Comparison of ENCODE assay signal across 20 mouse cellular contexts in genomic region chr4:125246171-125246570, GRCm38 (mm10).
DNase-seq lines count a peak whose midpoint lies in the region; ATAC-seq and TF ChIP-seq lines count a peak whose summit lies in the region.
"Had no signal": no experiment of that assay in that cellular context is flagged by ENCODE, and none has a peak within 500 bp of the region (broad histone marks: within the 10 kb centered on the region; RNA-seq: fewer than 3 reads in every experiment).

No protein-coding gene starts in this region.

- ATAC-seq in kidney, postnatal 0 days (replicated peaks; ENCODE audit: low FRiP score, low read depth): no peak
- ATAC-seq in limb, embryonic 14.5 days (ENCODE audit: low FRiP score, low read depth): no peak
- no peak for ATAC-seq in megakaryocyte progenitor cell, adult 5-6 weeks (replicated peaks; ENCODE audit: poor library complexity)
- ATAC-seq: forebrain, postnatal 0 days had no signal

- no peak overlapping the region for H3K9ac ChIP-seq in kidney, postnatal 0 days (ENCODE audit: low read depth, low read length)
- H3K9ac ChIP-seq in limb, embryonic 14.5 days (ENCODE audit: low read depth, low read length, severe bottlenecking): no peak overlapping the region
- H3K9ac ChIP-seq: embryonic facial prominence, embryonic 13.5 days; forebrain, postnatal 0 days; limb, embryonic 12.5 days; liver, embryonic 15.5 days; neural tube, embryonic 15.5 days had no signal

- H3K27me3 ChIP-seq in kidney, postnatal 0 days (ENCODE audit: insufficient read depth, low read length): no peaks in the 10 kb centered on the region
- no peaks in the 10 kb centered on the region for H3K27me3 ChIP-seq in limb, embryonic 14.5 days (ENCODE audit: control insufficient read depth, insufficient read depth, low read length)
- H3K27me3 ChIP-seq: embryonic facial prominence, embryonic 13.5 days; liver, embryonic 15.5 days had no signal

- H3K4me3 ChIP-seq in kidney, postnatal 0 days (replicated peaks; ENCODE audit: low read depth, low read length): no peak overlapping the region
- H3K4me3 ChIP-seq in limb, embryonic 14.5 days (replicated peaks; ENCODE audit: low read length): no peak overlapping the region
- H3K4me3 ChIP-seq: embryonic facial prominence, embryonic 13.5 days; gastrocnemius, adult 2 months; layer of hippocampus, adult 2 months; limb, embryonic 12.5 days; liver, embryonic 15.5 days; midbrain, embryonic 10.5 days; neural tube, embryonic 15.5 days had no signal

- intact Hi-C loops in gastrocnemius, postnatal 14 days (cut with DNase I; ENCODE audit: low total_unique reads): no loop called here

- H3K36me3 ChIP-seq in kidney, postnatal 0 days (ENCODE audit: insufficient read depth, low read length): no peaks in the 10 kb centered on the region
- no peaks in the 10 kb centered on the region for H3K36me3 ChIP-seq in limb, embryonic 14.5 days (ENCODE audit: control insufficient read depth, insufficient read depth, low read length)
- H3K36me3 ChIP-seq: embryonic facial prominence, embryonic 13.5 days; limb, embryonic 12.5 days; liver, embryonic 15.5 days; midbrain, embryonic 10.5 days; neural tube, embryonic 15.5 days had no signal

- no peak for TF ChIP-seq POLR2A in limb, embryonic 14.5 days (IDR thresholded peaks at IDR 0.05; ENCODE audit: borderline replicate concordance, extremely low read depth, insufficient read depth, insufficient read length)

- no peak overlapping the region for H3K27ac ChIP-seq in kidney, postnatal 0 days
- H3K27ac ChIP-seq in limb, embryonic 14.5 days (replicated peaks; ENCODE audit: low read depth, low read length): no peak overlapping the region
- H3K27ac ChIP-seq: embryonic facial prominence, embryonic 13.5 days; gastrocnemius, adult 2 months; layer of hippocampus, adult 2 months; limb, embryonic 12.5 days; liver, embryonic 15.5 days; midbrain, embryonic 10.5 days; neural tube, embryonic 15.5 days had no signal

- WGBS in kidney, postnatal 0 days: 5% methylated on average over 5 of the region's 5 CpGs
- 24% methylated on average over 4 of the region's 5 CpGs for WGBS in limb, embryonic 14.5 days

- no peak overlapping the region for H3K4me2 ChIP-seq in kidney, postnatal 0 days (ENCODE audit: low read length)
- no peak overlapping the region for H3K4me2 ChIP-seq in limb, embryonic 14.5 days (replicated peaks; ENCODE audit: low read depth, low read length, severe bottlenecking)
- H3K4me2 ChIP-seq: embryonic facial prominence, embryonic 13.5 days; limb, embryonic 12.5 days; liver, embryonic 15.5 days; neural tube, embryonic 15.5 days had no signal

- peak; percentile 32 for DNase-seq in kidney, postnatal 0 days (ENCODE audit: low spot score)
- no peak for DNase-seq in kidney, postnatal 36 days
- peak; percentile 37 for DNase-seq in NIH3T3 (ENCODE audit: low read depth)
- peak; percentile 17 for DNase-seq in embryo, embryonic 11.5 days (ENCODE audit: low read depth, low spot score)
- DNase-seq in limb, embryonic 14.5 days (ENCODE audit: low spot score): peak; percentile 4
- no peak for DNase-seq in gastrocnemius, postnatal 14 days
- DNase-seq: cerebellum, adult 9-11 months; forebrain, postnatal 0 days; gastrocnemius, adult 2 months; heart, adult 18-20 months; kidney, adult 8-10 months; lung, postnatal 10 days; thymus, postnatal 4 days had no signal

- no peaks in the 10 kb centered on the region for H3K9me3 ChIP-seq in kidney, postnatal 0 days (replicated peaks; ENCODE audit: low read length)
- H3K9me3 ChIP-seq in limb, embryonic 14.5 days (ENCODE audit: control insufficient read depth, low read length): no peaks in the 10 kb centered on the region
- H3K9me3 ChIP-seq: embryonic facial prominence, embryonic 13.5 days; limb, embryonic 12.5 days; liver, embryonic 15.5 days; midbrain, embryonic 10.5 days; neural tube, embryonic 15.5 days had no signal

- TF ChIP-seq CTCF in kidney, postnatal 0 days (IDR thresholded peaks at IDR 0.05; ENCODE audit: low read depth): no peak

- H3K4me1 ChIP-seq in kidney, postnatal 0 days (replicated peaks; ENCODE audit: insufficient read depth, low read length): no peaks in the 10 kb centered on the region
- no peaks in the 10 kb centered on the region for H3K4me1 ChIP-seq in limb, embryonic 14.5 days (ENCODE audit: control insufficient read depth, insufficient read depth, low read length)
- H3K4me1 ChIP-seq: embryonic facial prominence, embryonic 13.5 days; liver, embryonic 15.5 days had no signal

Comparison
In these comparisons a context has a peak if more than half of its experiments do, and no peak if none do; other contexts are left out.
1. DNase-seq: peak in kidney, postnatal 0 days (single experiment), NIH3T3 (single experiment), embryo, embryonic 11.5 days (single experiment) and limb, embryonic 14.5 days (single experiment); none in kidney, postnatal 36 days (0 of 2) and gastrocnemius, postnatal 14 days (single experiment).